Mouse (Mus musculus): ENCODE measurements around the gene Msmo1.

DNA sequence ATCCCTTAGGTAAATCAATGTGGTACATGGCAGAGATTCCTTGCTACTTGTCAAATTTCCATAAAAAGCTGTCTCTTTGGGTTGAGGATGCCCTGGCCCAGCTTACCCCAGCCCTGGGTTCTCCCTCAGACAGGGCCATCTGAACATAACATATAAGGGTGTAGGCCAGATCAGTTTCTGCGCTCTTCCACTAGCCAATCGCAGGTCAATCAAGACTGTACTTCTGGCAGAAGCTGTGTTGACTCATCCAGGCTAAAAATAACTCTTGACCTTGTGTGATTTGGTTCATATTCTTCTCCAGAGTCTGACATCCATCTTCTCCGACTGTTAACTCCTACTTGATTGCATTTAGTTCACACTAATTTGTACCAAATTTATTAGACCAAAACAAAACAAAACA is 45.4 kb downstream of the Msmo1 start:
- TF ChIP-seq POLR2A (IDR thresholded peaks at IDR 0.05; ENCODE audit: extremely low read depth, insufficient read depth, low read length) = no peak
- no peak for TF ChIP-seq CTCF (IDR thresholded peaks at IDR 0.05; ENCODE audit: low read depth, low read length)

Data from liver, adult 2 months (tissue).